Mouse (Mus musculus): Measurements from ENCODE around the gene Fam163a.

Fam163a gene

DNA sequence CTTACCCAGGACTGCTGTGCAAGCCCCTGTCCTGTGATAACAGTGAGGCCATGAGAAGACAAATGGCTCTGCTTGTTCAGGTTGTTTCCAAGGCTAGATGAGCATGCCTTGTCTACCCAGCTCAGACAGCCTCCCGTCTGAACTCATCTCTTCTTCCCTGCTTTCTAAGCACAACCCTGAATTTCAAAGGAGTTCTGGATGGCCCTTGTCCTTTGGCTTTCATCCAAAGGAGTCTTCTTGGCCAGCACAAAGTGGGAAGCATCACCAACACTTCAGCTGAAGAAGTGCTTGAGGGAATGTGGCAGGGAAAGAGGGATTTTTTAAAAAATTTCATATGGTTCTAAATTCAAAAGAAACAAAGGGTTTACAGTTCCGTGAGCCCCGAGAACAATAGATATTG is 3.8 kb downstream of the Fam163a start:
- no peak for DNase-seq (ENCODE audit: low spot score)

DNA sequence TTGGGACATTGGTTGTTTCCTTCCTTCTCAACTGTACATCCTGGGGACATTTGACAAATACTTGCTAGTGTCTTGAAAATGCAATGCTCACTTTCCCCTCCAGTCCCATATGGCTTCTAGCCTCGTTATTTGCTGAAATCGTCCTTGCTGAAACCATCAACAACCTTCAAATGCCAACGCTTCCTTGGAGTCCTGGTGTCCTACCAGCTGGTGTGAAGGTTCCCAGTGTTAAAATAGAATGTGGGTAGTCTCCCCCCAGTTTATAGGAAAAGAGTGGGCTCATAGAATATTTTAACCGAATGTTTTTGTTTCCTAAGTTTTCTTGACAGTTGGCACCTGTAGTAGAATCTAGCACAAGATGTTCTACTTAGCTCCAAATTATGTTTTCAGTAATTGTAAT is 7.2 kb downstream of the Fam163a start:
- DNase-seq (ENCODE audit: low spot score) = no peak

DNA sequence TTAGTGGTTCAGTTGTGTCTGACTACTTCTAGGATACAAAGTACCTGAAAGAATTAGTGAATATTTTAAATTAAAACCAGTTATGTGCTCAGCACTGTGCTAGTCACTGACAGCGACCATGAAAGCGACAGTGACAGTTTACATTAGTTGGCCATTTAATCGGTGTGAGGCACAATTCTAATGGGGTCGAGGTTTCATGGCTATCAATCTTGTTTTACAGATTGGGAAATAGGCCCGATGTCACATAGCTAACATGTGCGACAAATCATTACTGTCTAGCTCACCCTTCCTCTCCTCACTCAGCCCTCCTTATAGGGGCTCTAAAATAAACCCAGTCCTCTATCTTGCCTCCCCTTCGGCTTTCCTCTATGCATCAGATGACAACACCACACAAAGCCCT is 11.5 kb downstream of the Fam163a start:
- no peak for DNase-seq (ENCODE audit: low spot score)

DNA sequence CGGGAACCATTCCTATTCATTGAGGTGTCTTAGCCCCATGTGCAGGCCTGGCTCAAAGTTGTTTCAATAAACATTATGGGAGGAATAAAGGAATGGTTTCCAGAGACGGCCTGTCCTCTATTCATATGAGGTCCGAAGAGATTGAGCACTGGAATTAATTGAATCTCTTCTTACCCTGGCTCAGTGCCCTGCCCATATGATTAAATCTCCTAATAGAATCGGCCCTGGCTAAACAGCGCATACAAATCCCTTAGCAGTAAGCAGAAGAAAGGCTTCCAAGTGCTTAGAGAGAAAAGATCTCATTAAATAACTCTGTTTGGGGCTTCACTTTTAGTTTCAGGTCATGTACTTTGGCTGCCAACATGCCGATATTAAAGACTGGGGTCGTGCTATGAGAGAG is 12.0 kb downstream of the Fam163a start:
- DNase-seq (ENCODE audit: low spot score) = no peak

DNA sequence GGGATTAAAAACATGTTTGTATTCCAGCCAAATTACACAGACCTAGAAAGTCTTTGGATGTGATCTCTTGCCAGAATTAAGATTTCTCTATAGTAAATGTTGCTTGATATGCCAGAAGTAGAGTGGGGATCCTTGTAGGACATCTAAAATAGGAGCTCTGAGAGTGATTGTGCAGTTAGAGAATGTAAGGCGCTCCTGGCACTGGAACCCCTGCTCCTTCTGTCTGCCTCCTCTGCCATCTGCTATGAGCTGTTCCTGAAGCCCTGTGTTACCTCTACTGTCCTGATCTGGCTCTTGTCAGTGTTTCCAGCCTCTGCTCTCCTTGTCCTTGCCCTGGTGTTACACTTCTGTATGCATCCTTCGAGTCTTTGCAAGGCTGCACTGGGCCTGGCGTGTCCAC is 18.2 kb downstream of the Fam163a start:
- DNase-seq (ENCODE audit: low spot score) = no peak

DNA sequence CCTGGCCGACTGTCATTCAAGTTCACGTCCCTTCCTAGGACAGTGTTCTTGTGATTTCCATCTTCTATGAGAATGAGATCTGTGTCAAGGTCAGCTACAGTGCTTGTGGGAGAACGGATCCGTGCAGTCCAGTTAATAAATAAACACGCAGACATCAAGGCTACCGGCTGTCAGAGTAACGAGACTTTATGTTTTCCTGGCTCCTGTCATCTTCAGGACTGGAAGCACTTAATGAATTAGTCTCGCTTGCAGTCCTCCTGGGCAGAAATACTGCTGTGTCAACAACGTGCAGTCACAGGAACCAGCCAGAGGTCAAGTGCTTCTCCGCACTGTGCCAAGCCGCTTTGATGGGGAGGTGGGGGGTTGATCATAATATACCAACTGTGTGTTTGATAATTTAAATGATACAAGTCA is 20.7 kb downstream of the Fam163a start:
- DNase-seq (ENCODE audit: low spot score) = no peak

DNA sequence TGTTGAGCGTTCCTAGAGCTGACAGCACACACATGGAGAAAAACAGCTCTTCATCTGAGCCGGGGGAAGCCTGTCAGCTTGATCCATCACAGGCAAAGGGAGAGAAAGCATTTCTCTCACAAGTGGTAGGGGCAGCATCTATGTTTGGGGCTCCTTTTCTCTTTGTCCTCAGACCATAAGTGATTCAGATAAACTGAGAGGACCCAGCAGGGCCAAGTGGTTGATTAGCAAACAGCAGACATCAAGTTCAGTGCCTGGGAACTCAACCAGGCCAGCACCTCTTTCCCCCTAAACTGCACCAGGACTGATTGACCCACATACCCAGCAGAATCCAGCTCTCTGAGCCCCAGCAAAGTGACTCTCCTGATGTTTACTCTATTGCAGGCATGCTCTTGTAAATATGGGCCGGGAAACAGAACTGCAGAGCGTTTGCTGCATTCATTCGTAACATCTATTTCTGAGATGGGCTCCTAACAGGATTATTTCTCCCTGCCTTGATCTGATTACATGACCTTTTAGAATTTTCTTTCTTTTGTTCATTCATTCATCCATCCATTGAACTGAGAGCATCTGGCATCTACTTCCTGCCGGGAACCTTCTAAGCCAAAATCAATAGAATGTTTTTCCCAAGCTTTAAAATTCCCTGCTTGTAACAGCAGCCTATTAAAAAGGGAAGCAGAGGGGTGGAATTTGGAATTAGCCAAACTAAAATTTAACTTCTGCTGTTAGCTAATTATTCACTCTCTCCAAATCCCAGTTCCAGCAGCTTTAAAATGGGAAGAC is 21.5 kb downstream of the Fam163a start:
- no peak for DNase-seq (ENCODE audit: low spot score)

DNA sequence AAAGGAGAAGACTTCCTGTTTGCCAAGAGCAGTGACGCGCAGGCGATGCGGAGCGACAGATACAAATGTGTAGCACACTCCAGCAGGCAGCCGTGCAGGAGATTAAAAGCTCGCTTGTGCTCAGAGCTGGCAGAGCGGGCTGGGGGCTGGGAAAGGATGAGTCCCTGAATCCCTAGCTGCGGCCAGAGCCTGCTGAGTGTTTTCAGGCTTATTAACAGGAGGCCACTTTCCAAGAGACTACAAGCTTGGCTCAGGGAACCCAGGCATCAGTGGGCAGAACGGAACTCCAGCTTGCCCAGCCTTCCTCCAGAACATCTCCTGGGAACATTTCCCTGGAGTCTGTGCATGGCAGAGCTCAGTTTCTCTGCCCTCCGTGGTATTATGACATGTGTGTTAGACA is 25.0 kb downstream of the Fam163a start:
- no peak for DNase-seq (ENCODE audit: low spot score)

DNA sequence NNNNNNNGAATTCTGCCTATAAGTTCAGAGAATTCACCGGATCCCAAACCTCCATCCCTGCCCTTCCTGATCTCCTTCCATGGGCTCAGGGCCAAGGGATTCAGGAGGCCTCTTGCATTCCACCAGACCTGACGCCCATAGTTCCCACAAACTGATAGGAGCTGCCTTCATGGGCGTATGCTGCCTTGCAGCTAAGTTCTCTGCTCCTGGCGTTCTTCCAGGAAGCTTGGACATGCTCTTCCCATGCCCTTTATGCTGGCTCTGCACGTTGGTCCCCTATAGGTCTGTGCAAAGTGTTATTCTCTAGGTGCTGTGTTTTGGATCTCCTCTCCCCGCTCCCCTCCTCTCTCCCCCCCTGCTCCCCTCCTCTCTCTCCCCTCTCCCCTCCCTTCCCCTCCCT is 36.1 kb downstream of the Fam163a start:
- no peak for DNase-seq (ENCODE audit: low spot score)

DNA sequence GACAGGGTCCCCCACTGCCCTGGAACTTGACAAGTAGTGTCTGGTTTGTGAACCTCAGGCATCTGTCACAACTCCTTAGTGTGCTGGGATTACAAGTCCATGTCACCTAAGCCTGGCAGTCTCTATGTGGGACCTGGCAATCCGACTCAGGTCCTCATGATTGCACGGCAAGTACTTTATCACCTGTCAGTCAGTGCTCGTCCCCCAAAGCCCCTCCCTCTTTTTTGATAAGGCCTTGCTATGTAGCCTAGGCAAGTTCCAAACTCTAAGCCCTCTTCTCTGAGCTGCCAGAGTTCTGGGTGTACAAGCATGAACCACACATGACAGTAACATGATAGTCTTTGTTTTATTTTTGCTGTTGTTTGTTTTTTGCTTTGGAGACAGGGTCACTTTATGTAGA is 88.1 kb downstream of the Fam163a start:
- DNase-seq (ENCODE audit: low spot score) = no peak

DNA sequence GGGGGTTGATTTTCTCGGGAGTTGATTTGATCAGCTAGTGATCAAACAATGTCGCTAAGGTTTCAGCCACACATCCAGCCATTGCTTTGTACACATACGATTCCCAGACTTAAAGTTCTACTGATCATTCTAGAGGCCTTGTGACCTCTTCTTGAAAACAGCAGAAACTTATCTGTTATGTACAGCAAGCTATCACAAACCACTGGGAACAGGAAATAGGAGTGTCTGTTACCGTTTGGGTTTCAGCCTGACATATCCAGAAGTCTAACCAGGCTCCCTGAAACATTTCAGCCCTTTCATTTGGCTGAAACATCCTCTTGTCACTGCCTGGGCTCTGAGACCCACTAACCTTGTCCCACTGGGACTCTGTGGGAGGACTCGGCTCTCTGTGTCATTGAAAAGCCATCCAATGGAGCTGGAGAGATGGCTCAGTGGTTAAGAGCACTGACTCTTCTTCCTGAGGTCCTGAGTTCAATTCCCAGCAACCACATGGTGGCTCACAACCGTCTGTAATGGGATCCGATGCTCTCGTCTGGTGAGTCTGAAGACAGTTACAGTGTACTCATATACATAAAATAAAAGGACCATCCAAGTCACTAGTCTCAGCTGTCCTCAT is 90.8 kb downstream of the Fam163a start:
- no peak for DNase-seq (ENCODE audit: low spot score)

DNA sequence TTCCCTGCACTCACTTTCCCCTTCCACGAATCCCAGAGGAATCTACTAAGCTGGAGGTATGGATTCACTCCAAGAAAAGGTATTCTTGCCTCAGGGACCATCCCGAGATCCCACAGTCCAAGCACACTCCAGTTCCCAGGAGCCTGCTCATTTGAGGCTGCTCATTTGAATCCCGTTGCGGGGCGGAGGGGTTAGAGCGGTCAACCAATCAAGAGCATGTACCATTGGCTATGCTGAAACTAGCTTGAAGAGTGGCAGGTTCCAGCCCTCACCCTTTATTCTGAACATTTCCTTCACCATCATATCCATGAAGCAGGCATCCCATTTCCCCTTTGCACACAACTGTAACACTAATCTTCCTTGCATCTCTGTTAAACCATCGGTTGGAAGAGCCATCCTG is 92.7 kb downstream of the Fam163a start:
- DNase-seq (ENCODE audit: low spot score) = no peak

DNA sequence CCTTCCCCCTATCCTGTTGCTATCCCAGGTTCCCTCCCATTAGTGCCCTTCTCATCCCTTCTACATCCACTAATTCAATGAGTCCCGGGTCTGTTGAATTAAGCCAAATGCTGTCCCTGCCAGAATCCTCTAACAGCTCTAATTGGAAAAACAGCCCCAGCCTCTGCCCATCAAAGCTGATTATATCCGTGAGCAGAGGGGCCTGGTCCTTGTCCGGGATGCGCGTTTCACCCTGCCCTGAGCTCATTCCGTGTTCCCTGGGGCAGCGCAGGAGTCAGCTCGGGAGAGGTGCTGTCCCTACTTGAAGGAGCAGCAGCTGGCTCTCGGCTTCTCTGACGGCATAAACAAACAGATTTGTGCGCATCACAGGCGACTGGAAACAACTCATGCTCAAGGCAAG is 93.1 kb downstream of the Fam163a start:
- no peak for DNase-seq (ENCODE audit: low spot score)

DNA sequence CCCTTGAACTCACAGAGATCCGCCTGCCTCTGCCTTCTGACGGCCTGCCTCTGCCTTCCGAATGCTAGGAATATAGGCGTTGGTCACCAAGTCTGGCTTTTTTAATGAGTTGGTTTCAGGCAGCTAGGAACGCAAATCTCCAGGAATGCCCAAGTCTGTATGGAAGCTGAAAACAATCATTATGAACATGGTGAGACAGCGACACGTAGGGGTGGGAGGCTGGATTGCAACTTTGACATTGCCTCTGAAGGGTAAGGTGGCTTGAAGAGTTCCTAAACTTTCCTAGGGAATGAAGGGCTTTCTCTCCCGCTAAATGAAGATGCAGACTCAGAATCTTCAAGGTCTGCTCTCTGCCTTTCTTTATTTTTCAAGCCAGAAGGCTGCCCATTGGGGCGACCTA is 93.7 kb downstream of the Fam163a start:
- no peak for DNase-seq (ENCODE audit: low spot score)

DNA sequence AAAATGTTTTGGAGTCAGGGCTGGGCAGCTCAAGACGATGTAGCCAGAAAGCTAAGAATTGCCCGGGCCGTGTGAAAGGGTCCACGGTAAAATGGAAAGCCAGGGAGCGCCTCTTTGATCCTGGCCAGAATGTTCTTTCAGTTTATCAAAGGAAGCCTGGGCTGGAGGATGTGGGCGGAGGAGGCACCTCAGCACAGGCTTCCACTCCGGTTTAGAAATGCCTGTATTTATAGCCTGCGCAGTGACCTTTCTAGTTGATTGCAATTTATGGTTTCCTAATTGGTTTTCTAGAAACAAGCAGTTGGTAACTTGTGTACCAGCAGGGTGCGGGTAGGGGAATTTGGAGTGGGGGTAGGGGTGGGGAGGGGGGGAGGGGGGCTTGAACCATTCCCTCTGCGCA is 96.4 kb downstream of the Fam163a start:
- DNase-seq (ENCODE audit: low spot score) = no peak

DNA sequence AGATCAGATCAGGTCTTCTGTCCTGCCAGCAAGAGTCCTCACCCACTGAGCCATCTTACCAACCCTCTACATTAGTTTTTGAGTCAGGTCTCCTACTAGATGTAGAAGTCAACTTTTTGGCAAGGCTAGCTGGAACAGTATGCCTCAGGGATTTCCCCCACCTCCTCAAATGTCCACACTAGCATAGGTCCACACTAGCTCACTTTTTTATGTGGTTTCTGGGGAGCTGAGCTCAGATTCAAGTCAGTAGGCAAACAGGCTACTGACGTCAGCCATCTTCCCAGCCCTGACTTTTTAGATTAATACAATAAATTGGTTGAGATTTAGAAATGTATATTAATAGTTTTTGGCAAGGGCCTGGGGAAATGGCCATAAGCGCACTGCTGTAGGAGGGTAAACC is 97.4 kb downstream of the Fam163a start:
- no peak for DNase-seq (ENCODE audit: low spot score)

DNA sequence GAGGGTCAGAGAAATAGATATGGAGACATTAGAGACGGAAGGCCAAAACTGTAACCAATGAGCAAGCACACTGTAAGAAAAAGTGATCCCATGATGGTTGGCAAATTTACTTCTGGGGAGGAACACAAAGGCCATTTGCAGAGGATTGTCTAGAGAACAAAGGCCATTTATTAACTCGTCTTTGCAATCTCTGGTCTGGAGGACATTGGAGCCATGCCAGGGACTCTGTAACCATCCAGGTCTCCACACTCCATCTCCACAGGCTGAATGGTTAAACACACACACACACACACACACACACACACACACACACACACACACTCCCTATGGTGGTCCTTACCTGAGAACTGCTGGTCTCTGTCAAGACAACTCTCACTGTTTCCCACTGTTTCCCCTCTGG is 99.4 kb downstream of the Fam163a start:
- DNase-seq (ENCODE audit: low spot score) = no peak

DNA sequence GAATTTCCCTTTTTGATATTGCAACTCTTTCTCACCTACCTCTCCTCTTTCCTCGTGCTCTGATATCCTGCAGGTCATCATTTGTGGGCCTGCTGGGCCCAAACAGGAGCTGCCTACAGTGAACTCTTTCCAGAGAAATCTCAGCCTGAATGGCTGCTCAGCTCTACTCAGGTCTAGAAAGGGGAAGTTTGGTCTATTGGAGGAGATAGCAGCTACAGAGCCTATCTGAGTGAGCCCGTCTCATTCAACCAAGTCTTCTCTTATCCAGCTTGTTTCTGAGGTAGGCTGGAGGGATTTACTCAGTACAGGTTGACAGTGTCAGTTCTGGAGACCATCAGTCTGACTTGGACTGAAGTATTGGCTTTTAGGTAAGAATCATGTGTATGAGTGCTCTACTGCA is 101.1 kb downstream of the Fam163a start:
- no peak for DNase-seq (ENCODE audit: low spot score)

DNA sequence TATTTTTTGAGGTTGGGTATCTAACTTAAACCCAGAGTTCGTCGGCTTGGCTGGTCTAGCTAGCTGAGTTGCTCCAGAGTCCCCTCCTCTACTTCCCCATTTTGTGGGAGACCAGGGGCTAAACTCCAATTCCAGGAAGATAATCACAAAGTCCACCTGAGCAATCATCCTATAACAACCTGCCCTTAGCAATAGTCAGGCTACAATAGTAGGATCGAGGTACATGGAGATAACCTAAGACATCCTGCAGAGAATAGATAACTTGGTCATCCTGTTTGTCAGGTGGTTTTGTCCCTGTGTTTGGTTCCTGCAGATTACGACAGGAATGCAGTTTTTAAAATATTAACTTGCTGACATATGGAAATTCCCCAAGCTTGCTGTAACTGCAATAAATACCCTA is 113.0 kb downstream of the Fam163a start:
- no peak for DNase-seq (ENCODE audit: low spot score)

DNA sequence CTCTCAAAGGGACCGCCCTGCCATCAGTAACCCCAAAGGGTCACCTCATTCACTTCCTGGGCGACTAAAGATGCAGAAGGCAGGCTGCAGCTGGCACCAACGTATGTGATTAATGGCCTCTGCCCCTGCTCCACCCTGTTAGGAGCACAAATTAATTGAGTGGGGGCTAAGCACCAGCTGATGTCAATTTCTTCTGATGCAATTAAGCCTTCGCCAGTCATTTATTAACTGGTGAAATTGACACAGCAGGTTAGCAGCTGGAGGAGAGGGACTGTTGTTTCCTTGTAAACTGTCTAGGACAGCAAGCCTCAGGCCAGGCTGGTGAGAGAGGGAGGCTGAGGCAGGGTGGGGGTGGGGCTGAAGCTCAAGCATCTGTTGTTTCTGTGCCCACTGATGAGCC is 114.8 kb downstream of the Fam163a start:
- DNase-seq (ENCODE audit: low spot score) = no peak

DNA sequence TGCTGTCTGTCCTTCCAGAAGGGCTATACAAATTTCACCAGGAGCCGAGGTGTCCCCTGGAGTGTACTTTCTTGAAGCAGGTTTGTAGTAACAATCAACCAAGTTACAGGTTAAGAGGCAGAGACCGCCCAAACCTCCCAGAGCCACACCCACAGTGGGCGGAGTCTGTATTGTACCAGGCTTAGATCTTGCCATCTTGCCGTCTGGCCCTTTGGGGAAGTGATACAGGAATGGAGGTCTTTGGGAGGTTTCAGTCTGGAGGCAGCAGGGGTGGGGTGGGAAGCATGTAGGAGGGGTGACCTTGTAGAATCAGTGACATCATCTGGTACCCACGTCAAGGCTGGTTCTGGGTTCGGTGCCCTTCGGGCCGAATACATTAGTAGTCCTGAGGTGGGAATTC is 115.3 kb downstream of the Fam163a start:
- no peak for DNase-seq (ENCODE audit: low spot score)

DNA sequence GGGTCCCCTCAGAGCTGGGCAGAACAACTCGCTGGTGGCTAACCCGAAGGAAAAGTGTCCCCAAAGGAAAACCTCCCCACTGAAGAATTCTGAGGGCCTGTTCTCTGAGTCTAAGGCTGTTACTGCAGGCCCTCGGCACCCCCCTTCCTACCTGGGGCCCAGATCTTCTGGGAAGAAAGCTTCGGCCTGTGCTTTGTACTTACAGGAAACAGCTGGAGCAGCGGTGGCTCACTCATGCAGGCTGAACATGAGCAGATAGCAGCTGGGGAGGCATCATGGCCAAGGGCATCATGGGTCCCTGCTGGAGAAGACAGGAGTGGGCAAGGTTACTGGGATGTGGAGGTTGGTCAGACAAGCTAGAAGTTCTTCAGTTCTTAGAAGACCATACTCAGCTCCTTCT is 117.2 kb downstream of the Fam163a start:
- no peak for DNase-seq (ENCODE audit: low spot score)

DNA sequence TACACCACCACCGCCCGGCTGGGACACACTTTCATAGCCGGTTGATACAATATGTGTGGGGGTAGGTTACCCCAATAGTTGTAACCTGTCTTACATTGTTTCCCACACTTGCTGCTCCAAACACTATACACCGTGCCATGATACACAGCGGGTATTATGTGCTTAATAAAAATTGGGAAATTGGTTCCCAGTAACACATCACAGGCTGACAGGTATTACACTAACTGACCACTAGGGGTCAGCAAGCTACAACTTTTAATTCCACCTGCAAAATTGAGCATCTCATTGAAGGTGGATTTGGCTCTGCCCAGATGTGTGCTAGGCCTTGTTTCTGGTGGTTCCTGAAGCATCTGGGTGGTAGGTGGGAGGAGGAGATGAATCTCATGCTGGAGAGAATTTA is 119.1 kb downstream of the Fam163a start:
- DNase-seq (ENCODE audit: low spot score) = peak; percentile 52

DNA sequence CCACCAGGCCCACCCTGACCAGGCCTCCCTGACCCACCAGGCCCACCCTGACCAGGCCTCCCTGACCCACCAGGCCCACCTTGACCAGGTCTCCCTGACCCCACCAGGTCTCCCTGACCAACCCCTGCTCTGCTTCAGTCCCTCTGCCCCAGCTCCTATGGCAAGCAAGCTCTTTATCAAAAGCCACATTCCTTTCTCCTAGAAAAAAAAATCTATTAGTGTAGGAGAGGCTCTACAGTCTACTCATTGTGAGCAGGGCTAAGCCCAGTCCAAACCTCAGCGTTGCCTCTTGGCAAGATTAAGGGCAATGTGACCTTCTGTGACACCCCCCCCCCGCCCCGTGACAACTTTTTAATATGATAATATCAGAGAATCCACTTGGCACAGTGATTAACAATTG is 120.2 kb downstream of the Fam163a start:
- no peak for DNase-seq (ENCODE audit: low spot score)
